Mouse (Mus musculus) midbrain, embryonic 12.5 days (tissue): ENCODE results near the gene Ciapin1. TPM values are rescaled to one million over a fixed set of nuclear protein-coding genes. Genes with fewer than 3 reads are reported as not detected.
A peak's percentile ranks its signal among the peaks of the same experiment; 100 is the strongest.

Experiments
- ATAC-seq: fragments of 200-750 bp; cut with Nextera tagmentation; 2 replicates; pipeline ENCODE4 v1.8.0; 2017; ENCODE audit warnings: low read depth, moderate TSS enrichment, moderate library complexity; ENCODE audit not compliant: low FRiP score
- H3K27ac ChIP-seq: fragments of 300-500 bp; sonication (generic); replicated peaks from 2 replicates; pipeline ENCODE4 v1.5.1; 2016; ENCODE audit warnings: mild to moderate bottlenecking
- H3K27me3 ChIP-seq: fragments of 300-500 bp; sonication (generic); 2 replicates; pipeline ENCODE4 v1.6.1; 2016; ENCODE audit warnings: mild to moderate bottlenecking
- H3K36me3 ChIP-seq: fragments of 300-500 bp; sonication (generic); 2 replicates; pipeline ENCODE4 v1.6.1; 2016
- H3K4me1 ChIP-seq: fragments of 300-500 bp; sonication (generic); 2 replicates; pipeline ENCODE4 v1.6.1; 2016
- H3K4me2 ChIP-seq: fragments of 300-500 bp; sonication (generic); replicated peaks from 2 replicates; pipeline ENCODE4 v1.6.1; 2016; ENCODE audit warnings: mild to moderate bottlenecking, moderate library complexity
- H3K4me3 ChIP-seq: fragments of 300-500 bp; sonication (generic); 2 replicates; pipeline ENCODE4 v1.5.1; 2016; ENCODE audit warnings: mild to moderate bottlenecking
- H3K9ac ChIP-seq: fragments of 300-500 bp; sonication (generic); replicated peaks from 2 replicates; pipeline ENCODE4 v1.6.1; 2016; ENCODE audit warnings: mild to moderate bottlenecking, moderate library complexity
- H3K9me3 ChIP-seq: fragments of 300-500 bp; sonication (generic); 2 replicates; pipeline ENCODE4 v1.6.1; 2016; ENCODE audit warnings: mild to moderate bottlenecking
- WGBS: fragments of 180-500 bp; shearing (Covaris S2); methylation state at CpG from one replicate; pipeline ENCODE4 v1.1.7; 2016; 5-methylcytosine and 5-hydroxymethylcytosine counted together
- polyA plus RNA-seq: library from polyadenylated mRNA; unstranded; fragments of >200 nt; fragmentation: Nextera tagmentation; extraction: Ambion mirVana; gene quantifications from 2 replicates; pipeline ENCODE4 v1.2.1, GENCODE M21; 2016

The Ciapin1 gene
- polyA plus RNA-seq, result 182 and 192 TPM in 2 replicates

GRCm38 (mm10) chr8:94837662-94838574 lies at the start of gene Ciapin1, which contains the start of gene Coq9:
Gene Ciapin1 (minus strand): TSS chr8:94838358.
Gene Coq9 (plus strand): TSS chr8:94838321.
- WGBS, result under 1% methylated on average over 82 of the region's 82 CpGs
- Histone ChIP-seq H3K27ac (peak within 1 kb of the TSS; percentile 89), H3K9ac (peak within 1 kb of the TSS; percentile 92), H3K27me3 (no peaks in the 10 kb centered on the region), H3K36me3 (no peaks in the 10 kb centered on the region), H3K9me3 (no peaks in the 10 kb centered on the region), H3K4me3 (peak within 1 kb of the TSS; percentile 95), H3K4me1 (peaks cover 19% of the 10 kb centered on the region), H3K4me2 (peak within 1 kb of the TSS; percentile 82)
- ATAC-seq, result peak; percentile 98

- WGBS, result 86% methylated on average over 4 of the region's 4 CpGs
- ATAC-seq, result no peak
Observed at GRCm38 (mm10) chr8:94880742-94881141, 42.6 kb upstream of the Ciapin1 start.

DNA sequence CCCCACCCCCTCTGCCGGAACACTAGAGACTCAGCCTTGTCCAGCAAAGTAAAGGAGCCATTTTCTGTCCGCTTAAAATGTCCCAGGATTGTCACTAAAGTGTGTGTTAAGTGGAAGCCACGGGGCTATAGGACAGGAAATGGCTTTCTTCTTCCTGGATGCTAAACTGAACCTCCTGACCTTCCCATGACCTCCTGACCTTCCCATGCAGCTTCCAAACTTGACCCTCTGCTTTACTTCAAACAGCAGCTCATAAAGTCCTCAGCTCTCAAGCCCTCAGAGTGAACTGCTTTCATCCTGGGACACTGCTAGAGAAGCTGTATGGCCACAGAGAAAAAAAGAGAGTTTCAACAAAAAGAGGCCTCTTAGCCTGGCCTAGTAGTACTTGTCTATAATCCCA lies 38.7 kb upstream of the Ciapin1 start:
- Histone ChIP-seq H3K27ac (no peak overlapping the region), H3K9me3 (no peaks in the 10 kb centered on the region), H3K36me3 (no peaks in the 10 kb centered on the region), H3K27me3 (peaks cover 46% of the 10 kb centered on the region), H3K4me2 (no peak overlapping the region), H3K9ac (no peak overlapping the region), H3K4me3 (no peak overlapping the region), H3K4me1 (peaks cover 30% of the 10 kb centered on the region)
- ATAC-seq, result no peak
- 54% methylated on average over 3 of the region's 3 CpGs for WGBS

More at GRCm38 (mm10) chr8:94880742-94881141, 42.6 kb upstream of the Ciapin1 start:
- peaks cover 5% of the 10 kb centered on the region; the same call in 1 of the 2 replicates for H3K4me1 ChIP-seq
- no peaks in the 10 kb centered on the region for H3K36me3 ChIP-seq
- no peaks in the 10 kb centered on the region for H3K9me3 ChIP-seq
- H3K9ac ChIP-seq, result no peak overlapping the region
- H3K27me3 ChIP-seq, result peaks cover 12% of the 10 kb centered on the region
- H3K27ac ChIP-seq, result no peak overlapping the region
- H3K4me2 ChIP-seq, result no peak overlapping the region
- H3K4me3 ChIP-seq, result no peak overlapping the region

GRCm38 (mm10) chr8:94876197-94876730 lies 38.1 kb upstream of the Ciapin1 start, which contains the start of gene Dok4:
Gene Dok4 (minus strand): TSS chr8:94876330.
- peaks cover 36% of the 10 kb centered on the region for H3K4me1 ChIP-seq
- under 1% methylated on average over 17 of the region's 37 CpGs for WGBS
- ATAC-seq, result peak; percentile 75
- H3K4me2 ChIP-seq, result peak within 1 kb of the TSS; percentile 97
- H3K9me3 ChIP-seq, result no peaks in the 10 kb centered on the region
- H3K4me3 ChIP-seq, result peak within 1 kb of the TSS; percentile 59
- peaks cover 51% of the 10 kb centered on the region for H3K27me3 ChIP-seq
- no peaks in the 10 kb centered on the region for H3K36me3 ChIP-seq
- peak within 1 kb of the TSS; percentile 63 for H3K9ac ChIP-seq
- no peak within 1 kb of the TSS for H3K27ac ChIP-seq

- Histone ChIP-seq H3K4me1 (peaks cover 40% of the 10 kb centered on the region), H3K36me3 (no peaks in the 10 kb centered on the region), H3K9me3 (no peaks in the 10 kb centered on the region), H3K27ac (no peak overlapping the region), H3K27me3 (peaks cover 55% of the 10 kb centered on the region), H3K4me2 (peak overlapping the region; percentile 97), H3K4me3 (peak overlapping the region; percentile 59), H3K9ac (peak overlapping the region; percentile 63)
- ATAC-seq, result peak; percentile 28
- under 1% methylated on average over 16 of the region's 20 CpGs for WGBS
Observed at GRCm38 (mm10) chr8:94875871-94876150, 37.7 kb upstream of the Ciapin1 start.

GRCm38 (mm10) chr8:94875096-94875870 lies 37.1 kb upstream of the Ciapin1 start:
- Histone ChIP-seq H3K4me2 (peak overlapping the region; percentile 97), H3K27ac (no peak overlapping the region), H3K9me3 (no peaks in the 10 kb centered on the region), H3K4me3 (peak overlapping the region; percentile 59), H3K36me3 (no peaks in the 10 kb centered on the region), H3K27me3 (peaks cover 61% of the 10 kb centered on the region), H3K4me1 (peaks cover 45% of the 10 kb centered on the region), H3K9ac (peak overlapping the region; percentile 63)
- 22% methylated on average over 17 of the region's 17 CpGs for WGBS
- ATAC-seq, result no peak

GRCm38 (mm10) chr8:94874358-94874757 lies 36.2 kb upstream of the Ciapin1 start:
- peaks cover 70% of the 10 kb centered on the region for H3K27me3 ChIP-seq
- no peak overlapping the region for H3K27ac ChIP-seq
- H3K4me1 ChIP-seq, result peaks cover 55% of the 10 kb centered on the region
- no peak overlapping the region for H3K9ac ChIP-seq
- H3K36me3 ChIP-seq, result no peaks in the 10 kb centered on the region
- no peak overlapping the region for H3K4me3 ChIP-seq
- 15% methylated on average over 6 of the region's 6 CpGs for WGBS
- H3K4me2 ChIP-seq, result no peak overlapping the region
- ATAC-seq, result no peak
- no peaks in the 10 kb centered on the region for H3K9me3 ChIP-seq

- no peak for ATAC-seq
- Histone ChIP-seq H3K4me3 (no peak overlapping the region), H3K36me3 (no peaks in the 10 kb centered on the region), H3K27ac (0 out of 2 replicates have a peak overlapping the region, but pooled peaks have one; percentile 21), H3K9me3 (no peaks in the 10 kb centered on the region), H3K4me1 (peaks cover 68% of the 10 kb centered on the region), H3K9ac (no peak overlapping the region), H3K27me3 (peaks cover 74% of the 10 kb centered on the region), H3K4me2 (no peak overlapping the region)
- WGBS, result 71% methylated on average over 2 of the region's 2 CpGs
Observed at GRCm38 (mm10) chr8:94872576-94872975, 34.4 kb upstream of the Ciapin1 start.

DNA sequence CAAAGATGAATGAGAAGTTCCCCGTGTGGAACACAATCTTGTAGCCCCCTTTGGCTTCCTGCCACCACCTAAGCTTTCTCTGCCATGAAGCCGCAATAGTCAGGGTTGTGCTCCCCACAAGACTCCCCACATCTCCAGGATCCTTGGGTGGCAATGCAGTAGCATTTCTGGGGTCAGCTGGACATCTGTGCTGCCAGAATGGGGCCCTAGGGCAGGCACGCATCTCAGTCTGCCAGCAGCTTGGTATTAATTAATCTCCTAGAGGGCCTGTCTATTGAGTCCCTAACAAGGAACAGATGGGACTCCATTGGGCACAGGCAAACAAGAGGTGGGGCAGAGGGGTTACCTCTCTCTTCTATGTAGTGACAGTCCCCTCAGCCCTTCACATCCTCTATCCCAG lies 34.0 kb upstream of the Ciapin1 start:
- no peak for ATAC-seq
- Histone ChIP-seq H3K36me3 (no peaks in the 10 kb centered on the region), H3K4me3 (no peak overlapping the region), H3K27me3 (peaks cover 74% of the 10 kb centered on the region), H3K4me1 (peaks cover 68% of the 10 kb centered on the region), H3K9ac (no peak overlapping the region), H3K9me3 (no peaks in the 10 kb centered on the region), H3K4me2 (0 out of 2 replicates have a peak overlapping the region, but pooled peaks have one; percentile 66), H3K27ac (0 out of 2 replicates have a peak overlapping the region, but pooled peaks have one; percentile 21)
- 43% methylated on average over 3 of the region's 3 CpGs for WGBS

DNA sequence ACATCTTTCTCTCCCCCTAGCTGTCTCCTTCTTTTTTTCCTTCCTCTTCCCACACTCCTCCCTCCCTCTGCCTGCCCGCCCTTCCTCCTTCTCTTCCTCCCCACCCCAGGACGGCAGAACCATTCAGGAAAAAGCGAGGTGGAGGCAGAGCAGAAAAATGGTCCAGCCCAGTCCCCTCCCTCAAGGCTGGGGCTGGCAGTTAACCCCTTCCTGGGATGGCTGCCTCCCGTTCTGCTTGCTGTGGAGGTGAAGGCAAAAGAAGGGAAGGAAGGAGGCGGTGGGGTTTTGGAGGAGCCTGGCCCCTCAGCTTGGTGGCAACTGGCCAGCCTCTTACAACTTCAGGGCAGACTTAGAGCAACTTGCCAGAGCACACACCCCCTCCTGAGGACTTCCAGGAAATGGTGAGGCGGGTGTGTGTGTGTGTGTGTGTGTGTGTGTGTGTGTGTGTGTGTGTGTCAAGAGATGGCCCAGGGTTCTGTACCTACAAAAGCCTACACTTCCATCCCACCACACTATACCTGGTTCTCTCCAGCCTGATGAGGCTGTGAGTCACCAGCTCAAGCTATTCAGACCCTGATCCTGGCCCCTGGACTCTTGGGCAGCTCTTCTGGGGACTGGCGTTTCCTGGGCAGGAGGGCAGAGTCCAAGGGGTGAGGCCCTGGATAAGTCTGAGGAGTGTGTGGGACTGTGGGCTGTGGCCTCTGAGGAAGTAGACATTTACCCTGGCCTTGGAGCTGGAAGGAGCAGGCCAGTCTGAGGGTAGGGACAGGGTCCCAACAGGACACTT lies 33.1 kb upstream of the Ciapin1 start:
- Histone ChIP-seq H3K27ac (0 out of 2 replicates have a peak overlapping the region, but pooled peaks have one; percentile 42), H3K4me2 (peak overlapping the region; percentile 66), H3K9ac (peak overlapping the region; percentile 64), H3K27me3 (peaks cover 68% of the 10 kb centered on the region), H3K4me1 (peaks cover 65% of the 10 kb centered on the region), H3K4me3 (peak overlapping the region; percentile 51), H3K36me3 (0 out of 2 replicates have a peak, but pooled peaks cover 3% of the 10 kb centered on the region), H3K9me3 (no peaks in the 10 kb centered on the region)
- 10% methylated on average over 6 of the region's 7 CpGs for WGBS
- ATAC-seq, result peak; percentile 48
